Mouse (Mus musculus) olfactory bulb, adult 2 months (tissue): ENCODE results near the gene Prkcd.

ENCODE experiments used
- CTCF ChIP-seq: fragments of 200-500 bp; IDR thresholded peaks from 2 replicates; pipeline ENCODE4 v1.5.1; 2012; ENCODE audit warnings: low read depth, mild to moderate bottlenecking, low read length, moderate library complexity; ENCODE audit not compliant: insufficient read depth
- POLR2A ChIP-seq: fragments of 200-500 bp; IDR thresholded peaks from 2 replicates; pipeline ENCODE4 v1.6.1; 2012; ENCODE audit warnings: mild to moderate bottlenecking, low read depth, low read length, moderate library complexity; ENCODE audit not compliant: insufficient read depth

- TF ChIP-seq CTCF: no peak
- TF ChIP-seq POLR2A: no peak
Observed at GRCm38 (mm10) chr14:30560803-30561389, 65.1 kb downstream of the Prkcd start.
